Comparison of ENCODE assay signal across 25 mouse cellular contexts in the genomic region with DNA sequence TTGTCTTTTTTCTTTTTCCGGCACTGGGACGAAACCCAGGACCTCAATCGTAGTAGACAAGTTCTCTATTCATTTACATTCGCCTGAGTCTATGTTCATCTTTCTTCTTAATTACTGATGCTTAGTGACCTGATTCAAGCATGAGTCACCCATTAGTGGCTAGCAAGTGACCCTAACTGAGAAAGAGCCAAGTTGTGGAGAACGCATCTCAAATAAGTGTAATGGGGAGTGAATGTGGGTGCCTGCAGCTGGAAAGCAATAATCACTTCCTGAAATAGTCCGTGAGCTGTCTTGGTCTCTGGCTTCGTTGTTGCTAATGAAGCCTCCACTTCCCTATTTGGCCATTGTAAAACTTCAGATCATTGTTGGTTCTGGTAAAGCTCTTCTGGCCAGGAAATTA.
DNase-seq lines count a peak whose midpoint lies in the region; ATAC-seq and TF ChIP-seq lines count a peak whose summit lies in the region.
"Had no signal": no experiment of that assay in that cellular context is flagged by ENCODE, and none has a peak within 500 bp of the region (broad histone marks: within the 10 kb centered on the region; RNA-seq: fewer than 3 reads in every experiment).

No protein-coding gene starts in this region.

- no peaks in the 10 kb centered on the region for H3K27me3 ChIP-seq in MEL (ENCODE audit: control insufficient read depth in 1 of 2, insufficient read depth in 2 of 2, low read length in 2 of 2)
- no peaks in the 10 kb centered on the region for H3K27me3 ChIP-seq in kidney, embryonic 16.5 days (ENCODE audit: insufficient read depth, low read length)
- no peaks in the 10 kb centered on the region for H3K27me3 ChIP-seq in cerebellum, adult 2 months (ENCODE audit: control insufficient read depth, insufficient read depth, low read length)
- H3K27me3 ChIP-seq: heart, embryonic 13.5 days; hindbrain, embryonic 12.5 days; kidney, embryonic 15.5 days; neural tube, embryonic 13.5 days had no signal

- H3K4me1 ChIP-seq in MEL (ENCODE audit: control insufficient read depth in 1 of 2, insufficient read depth in 2 of 2, low read length in 2 of 2): no peaks in the 10 kb centered on the region
- H3K4me1 ChIP-seq in kidney, embryonic 16.5 days (ENCODE audit: insufficient read depth, low read length): no peaks in the 10 kb centered on the region
- no peaks in the 10 kb centered on the region for H3K4me1 ChIP-seq in cerebellum, adult 2 months (ENCODE audit: control insufficient read depth, insufficient read depth, low read length)
- H3K4me1 ChIP-seq: heart, embryonic 13.5 days; hindbrain, embryonic 12.5 days; neural tube, embryonic 13.5 days had no signal

- no peak; a peak in 1 of 4 replicates for TF ChIP-seq EP300 in MEL (IDR thresholded peaks at IDR 0.05; ENCODE audit: low read depth in 1 of 2, low read length in 2 of 2)

- no peak for TF ChIP-seq RAD21 in MEL (IDR thresholded peaks at IDR 0.05; ENCODE audit: low read depth, low read length)

- no peak for ATAC-seq in kidney, embryonic 16.5 days (ENCODE audit: low FRiP score, low TSS enrichment)
- ATAC-seq: activated CD4-positive, CD25-positive, alpha-beta regulatory T cell, adult 4 months; midbrain, embryonic 16.5 days had no signal

- H3K36me3 ChIP-seq in MEL (ENCODE audit: control insufficient read depth in 1 of 2, insufficient read depth in 2 of 2, low read length in 2 of 2) (peaks cover 0 to 4% of the 10 kb centered on the region in 2 experiments; a peak in 2 of 4 replicates), macrophage (ENCODE audit: inconsistent target) (peaks cover 19% of the 10 kb centered on the region; the same call in 1 of the 2 replicates)
- H3K36me3 ChIP-seq in kidney, embryonic 16.5 days (ENCODE audit: insufficient read depth, low read length): peaks cover 48% of the 10 kb centered on the region

- no peak for TF ChIP-seq CTCF in MEL (IDR thresholded peaks at IDR 0.05 in 2 of 3, conservative IDR thresholded peaks at IDR 0.05 in 1 of 3; ENCODE audit: control insufficient read depth in 1 of 3, insufficient read depth in 1 of 3, low read depth in 2 of 3, low read length in 3 of 3, poor library complexity in 1 of 3, severe bottlenecking in 1 of 3)
- TF ChIP-seq CTCF in cerebellum, adult 2 months (IDR thresholded peaks at IDR 0.05; ENCODE audit: borderline replicate concordance, insufficient read depth, low read depth, low read length): no peak

- no peaks in the 10 kb centered on the region for H3K9me3 ChIP-seq in MEL (replicated peaks; ENCODE audit: insufficient read depth, low read length)
- H3K9me3 ChIP-seq in kidney, embryonic 16.5 days (ENCODE audit: low read length): no peaks in the 10 kb centered on the region
- H3K9me3 ChIP-seq: heart, embryonic 13.5 days; hindbrain, embryonic 12.5 days; kidney, embryonic 15.5 days; neural tube, embryonic 13.5 days had no signal

- H3K9ac ChIP-seq in MEL (ENCODE audit: control insufficient read depth, low read depth, low read length, poor library complexity, severe bottlenecking): no peak overlapping the region
- no peak overlapping the region for H3K9ac ChIP-seq in kidney, embryonic 16.5 days (replicated peaks; ENCODE audit: low read length)
- H3K9ac ChIP-seq: heart, embryonic 13.5 days; hindbrain, embryonic 12.5 days; kidney, embryonic 15.5 days; neural tube, embryonic 13.5 days had no signal

- WGBS in macrophage (ENCODE audit: missing documents): 32% methylated on average over 7 of the region's 7 CpGs
- 86% methylated on average over 7 of the region's 7 CpGs for WGBS in kidney, embryonic 16.5 days
- 75% methylated on average over 7 of the region's 7 CpGs for WGBS in cerebellum, adult 2 months

- H3K4me2 ChIP-seq in kidney, embryonic 16.5 days (replicated peaks; ENCODE audit: low read depth, low read length): no peak overlapping the region
- H3K4me2 ChIP-seq: heart, embryonic 13.5 days; hindbrain, embryonic 12.5 days; kidney, embryonic 15.5 days; liver, embryonic 11.5 days; neural tube, embryonic 13.5 days had no signal

- TF ChIP-seq POLR2A in MEL (IDR thresholded peaks at IDR 0.05; ENCODE audit: control insufficient read depth in 1 of 2, insufficient read depth in 1 of 2, low read depth in 1 of 2, low read length in 2 of 2, poor library complexity in 1 of 2): no peak
- no peak for TF ChIP-seq POLR2A in cerebellum, adult 2 months (IDR thresholded peaks at IDR 0.05; ENCODE audit: borderline replicate concordance, insufficient read depth, low read length)

- H3K4me3 ChIP-seq in MEL (ENCODE audit: control insufficient read depth in 1 of 2, insufficient read depth in 1 of 2, low read depth in 2 of 2, low read length in 2 of 2): no peak overlapping the region
- no peak overlapping the region for H3K4me3 ChIP-seq in macrophage (ENCODE audit: inconsistent target)
- H3K4me3 ChIP-seq in kidney, embryonic 16.5 days (ENCODE audit: low read length): no peak overlapping the region
- no peak overlapping the region for H3K4me3 ChIP-seq in cerebellum, adult 2 months (replicated peaks; ENCODE audit: insufficient read depth, low read depth, low read length)
- H3K4me3 ChIP-seq: heart, adult 2 months; heart, embryonic 13.5 days; hindbrain, embryonic 12.5 days; kidney, embryonic 15.5 days; myocyte; neural tube, embryonic 13.5 days had no signal

- DNase-seq in MEL (ENCODE audit: low read depth, low spot score) (peak; percentile 35), adipocyte (ENCODE audit: low spot score) (no peak)
- peak; percentile 96 for DNase-seq in Muller cell, postnatal 12 days (ENCODE audit: inconsistent ontology term)
- peak; percentile 16 for DNase-seq in retina, postnatal 7 days (ENCODE audit: low read depth, low spot score)
- no peak for DNase-seq in cerebellum, adult 2 months
- DNase-seq: adrenal gland, postnatal 10 days; cerebellum, adult 9-11 months; gastrocnemius, postnatal 25 days; heart, adult 2 months; kidney, adult 11 months; kidney, postnatal 4 days; layer of hippocampus, postnatal 36 days; lung, adult 18-20 months; lung, postnatal 10 days; thymus, postnatal 25 days had no signal

- H3K27ac ChIP-seq in MEL (ENCODE audit: control insufficient read depth, low read depth, low read length): no peak overlapping the region
- peak overlapping the region; percentile 27; the same call in 1 of the 2 replicates for H3K27ac ChIP-seq in macrophage
- no peak overlapping the region for H3K27ac ChIP-seq in kidney, embryonic 16.5 days (ENCODE audit: low read length)
- no peak overlapping the region for H3K27ac ChIP-seq in cerebellum, adult 2 months (ENCODE audit: insufficient read depth, low read length)
- H3K27ac ChIP-seq: heart, adult 2 months; heart, embryonic 13.5 days; hindbrain, embryonic 12.5 days; neural tube, embryonic 13.5 days had no signal

- H3K79me2 ChIP-seq in MEL (ENCODE audit: control insufficient read depth, insufficient read depth, low read length, poor library complexity) (no peaks in the 10 kb centered on the region), macrophage (ENCODE audit: inconsistent target) (no peaks in the 10 kb centered on the region)

TF ChIP-seq in MEL, 35 proteins besides CTCF, POLR2A, EP300 and RAD21:
- TF ChIP-seq ZNF384 (IDR thresholded peaks at IDR 0.05; ENCODE audit: low read depth, low read length) (no peak), MEF2A (IDR thresholded peaks at IDR 0.05; ENCODE audit: extremely low read depth, insufficient replicate concordance, low read depth, low read length, poor library complexity, severe bottlenecking) (no peak), SMC3 (IDR thresholded peaks at IDR 0.05; ENCODE audit: low read depth, low read length) (no peak), KAT2A (conservative IDR thresholded peaks at IDR 0.05; ENCODE audit: low read depth, low read length) (no peak), ELF1 (IDR thresholded peaks at IDR 0.05; ENCODE audit: low read depth, low read length) (no peak)

Comparison
In these comparisons a context has a peak if more than half of its experiments do, and no peak if none do; other contexts are left out.
1. DNase-seq: peak in MEL (single experiment), Muller cell, postnatal 12 days (single experiment) and retina, postnatal 7 days (single experiment); none in adipocyte (single experiment) and cerebellum, adult 2 months (0 of 2).